Mouse (Mus musculus) midbrain, embryonic 14.5 days (tissue): ENCODE results near the gene Fhad1. TPM values are rescaled to one million over a fixed set of nuclear protein-coding genes. Genes with fewer than 3 reads are reported as not detected.

Source experiments
- ATAC-seq: fragments of 200-750 bp; cut with Nextera tagmentation; 2 replicates; pipeline ENCODE4 v1.8.0; 2017; ENCODE audit warnings: moderate number of reproducible peaks, moderate library complexity; ENCODE audit not compliant: low FRiP score, low TSS enrichment
- DNase-seq: peaks from one replicate; pipeline ENCODE4 v3.0.0-alpha.2; 2015
- H3K27ac ChIP-seq: fragments of 300-500 bp; sonication (generic); replicated peaks from 2 replicates; pipeline ENCODE4 v1.5.1; 2014; ENCODE audit warnings: mild to moderate bottlenecking, low read depth, low read length, moderate library complexity
- H3K27me3 ChIP-seq: fragments of 300-500 bp; sonication (generic); 2 replicates; pipeline ENCODE4 v1.6.1; 2014; ENCODE audit warnings: low read length, control low read depth, mixed read lengths; ENCODE audit not compliant: control insufficient read depth, insufficient read depth
- H3K36me3 ChIP-seq: fragments of 300-500 bp; sonication (generic); 2 replicates; pipeline ENCODE4 v1.6.1; 2014; ENCODE audit warnings: low read length, control low read depth; ENCODE audit not compliant: control insufficient read depth, insufficient read depth
- H3K4me1 ChIP-seq: fragments of 300-500 bp; sonication (generic); 2 replicates; pipeline ENCODE4 v1.6.1; 2014; ENCODE audit warnings: mild to moderate bottlenecking, antibody characterized with exemption, low read length, control low read depth; ENCODE audit not compliant: control insufficient read depth, insufficient read depth
- H3K4me2 ChIP-seq: fragments of 300-500 bp; sonication (generic); 2 replicates; pipeline ENCODE4 v1.6.1; 2014; ENCODE audit warnings: mild to moderate bottlenecking, low read length, moderate library complexity
- H3K4me3 ChIP-seq: fragments of 300-500 bp; sonication (generic); replicated peaks from 2 replicates; pipeline ENCODE4 v1.5.1; 2014; ENCODE audit warnings: low read depth, low read length
- H3K9ac ChIP-seq: fragments of 300-500 bp; sonication (generic); replicated peaks from 2 replicates; pipeline ENCODE4 v1.6.1; 2014; ENCODE audit warnings: mild to moderate bottlenecking, low read length, moderate library complexity
- H3K9me3 ChIP-seq: fragments of 300-500 bp; sonication (generic); 2 replicates; pipeline ENCODE4 v1.6.1; 2016; ENCODE audit warnings: low read length, control low read depth, mixed read lengths; ENCODE audit not compliant: control insufficient read depth
- WGBS: fragments of 180-500 bp; shearing (Covaris S2); extraction: QIAGEN DNeasy Blood & Tissue Kit; methylation state at CpG from one replicate; pipeline ENCODE4 v1.1.7; 2014; 5-methylcytosine and 5-hydroxymethylcytosine counted together
- polyA plus RNA-seq: library from polyadenylated mRNA; unstranded; fragments of >200 nt; fragmentation: Nextera tagmentation; extraction: Ambion mirVana; gene quantifications from 2 replicates; pipeline ENCODE4 v1.2.1, GENCODE M21; 2014

Fhad1 gene
- polyA plus RNA-seq, 1 experiment from 2014 or later: 2.4 TPM

DNA sequence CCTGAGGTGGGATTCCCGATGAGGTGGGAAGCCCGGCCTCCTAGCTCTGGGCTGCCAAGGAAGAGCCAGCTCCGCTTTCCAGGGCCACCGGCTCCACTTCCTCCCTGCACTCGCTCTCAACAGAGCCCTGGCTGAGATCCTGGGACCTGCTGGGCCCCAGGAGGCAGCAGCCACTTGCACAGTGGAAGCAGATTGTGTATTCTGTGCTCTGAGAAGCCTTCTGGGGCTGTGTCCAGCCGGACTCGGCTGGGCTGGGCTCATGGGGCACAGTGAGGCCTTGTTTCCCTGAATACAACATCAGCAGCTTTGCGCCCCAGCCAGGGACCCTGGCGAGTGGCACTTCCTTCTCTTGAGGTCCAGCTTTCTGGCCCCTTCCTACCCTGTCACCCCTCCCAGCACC is 143.0 kb downstream of the Fhad1 start:
- DNase-seq (peak; percentile 51), ATAC-seq (no peak)
- Histone ChIP-seq H3K27me3 (no peaks in the 10 kb centered on the region), H3K9me3 (no peaks in the 10 kb centered on the region), H3K27ac (peak overlapping the region; percentile 60), H3K4me1 (peaks cover 61% of the 10 kb centered on the region), H3K4me2 (peak overlapping the region; percentile 92), H3K4me3 (peak overlapping the region; percentile 72), H3K36me3 (0 out of 2 replicates have a peak, but pooled peaks cover 4% of the 10 kb centered on the region), H3K9ac (peak overlapping the region; percentile 37)
- 60% methylated on average over 9 of the region's 9 CpGs for WGBS

DNA sequence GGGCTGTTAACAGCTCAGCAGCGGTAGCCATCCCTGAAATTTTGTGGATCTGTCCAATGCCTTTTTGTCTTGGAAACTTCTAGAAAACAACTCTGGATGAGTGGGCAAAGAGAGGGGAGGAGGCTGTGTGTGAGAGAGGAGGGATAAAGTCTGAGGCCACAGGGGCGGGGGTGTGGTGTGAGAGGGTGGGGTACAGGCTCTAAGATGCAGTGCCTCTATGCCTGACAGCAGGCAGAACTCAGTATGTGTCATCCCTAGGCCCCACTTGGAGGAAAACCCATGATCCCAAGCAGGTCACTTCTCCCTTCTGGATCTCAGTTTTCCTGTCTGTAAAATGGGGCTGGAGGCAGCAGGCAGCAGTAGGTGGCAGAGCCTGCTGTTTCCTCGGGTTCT is 143.6 kb downstream of the Fhad1 start:
- ATAC-seq: no peak
- Histone ChIP-seq H3K9me3 (no peaks in the 10 kb centered on the region), H3K36me3 (0 out of 2 replicates have a peak, but pooled peaks cover 4% of the 10 kb centered on the region), H3K27ac (peak overlapping the region; percentile 60), H3K27me3 (no peaks in the 10 kb centered on the region), H3K9ac (no peak overlapping the region), H3K4me2 (peak overlapping the region; percentile 92), H3K4me3 (no peak overlapping the region), H3K4me1 (peaks cover 61% of the 10 kb centered on the region)
- DNase-seq: no peak
- 89% methylated on average over 3 of the region's 3 CpGs for WGBS

DNA sequence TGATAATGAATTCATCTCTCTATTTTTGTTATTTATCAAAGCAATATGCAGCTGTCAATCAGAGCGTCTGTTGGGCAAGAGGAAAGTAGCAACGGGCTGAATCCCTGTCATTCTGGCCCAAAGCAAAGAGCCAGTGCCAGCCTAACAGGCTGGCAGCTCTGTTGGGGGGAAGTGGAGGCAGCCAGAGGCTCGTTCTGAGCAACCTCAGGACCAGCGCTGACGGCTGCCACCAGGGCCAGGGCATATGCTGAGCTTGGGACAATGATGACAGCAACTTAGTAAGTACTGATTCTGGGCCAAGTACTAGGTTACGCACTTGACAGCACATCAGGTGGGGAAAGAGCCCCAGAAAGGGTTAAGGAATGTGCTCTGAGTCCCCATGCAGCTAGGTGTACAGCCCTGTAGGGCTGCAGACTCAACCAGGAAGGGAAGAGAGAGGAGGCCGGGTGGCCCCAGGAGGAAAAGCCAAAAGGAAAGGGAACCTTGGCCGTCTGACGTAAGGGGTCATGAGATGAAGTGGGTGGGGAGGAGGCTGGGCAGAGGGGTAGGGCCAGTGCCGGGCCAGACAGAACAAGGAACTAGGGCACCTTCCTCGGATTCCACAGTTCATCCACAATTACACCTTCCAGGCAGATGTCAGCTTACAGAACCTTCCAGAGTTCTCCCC is 144.1 kb downstream of the Fhad1 start:
- Histone ChIP-seq H3K9me3 (no peaks in the 10 kb centered on the region), H3K4me1 (peaks cover 60% of the 10 kb centered on the region), H3K27ac (no peak overlapping the region), H3K4me3 (no peak overlapping the region), H3K9ac (peak overlapping the region; percentile 20; the same call in 1 of the 2 replicates), H3K4me2 (peak overlapping the region; percentile 92; the same call in 1 of the 2 replicates), H3K36me3 (0 out of 2 replicates have a peak, but pooled peaks cover 4% of the 10 kb centered on the region), H3K27me3 (no peaks in the 10 kb centered on the region)
- ATAC-seq: no peak
- 62% methylated on average over 11 of the region's 11 CpGs for WGBS
- DNase-seq: no peak

DNA sequence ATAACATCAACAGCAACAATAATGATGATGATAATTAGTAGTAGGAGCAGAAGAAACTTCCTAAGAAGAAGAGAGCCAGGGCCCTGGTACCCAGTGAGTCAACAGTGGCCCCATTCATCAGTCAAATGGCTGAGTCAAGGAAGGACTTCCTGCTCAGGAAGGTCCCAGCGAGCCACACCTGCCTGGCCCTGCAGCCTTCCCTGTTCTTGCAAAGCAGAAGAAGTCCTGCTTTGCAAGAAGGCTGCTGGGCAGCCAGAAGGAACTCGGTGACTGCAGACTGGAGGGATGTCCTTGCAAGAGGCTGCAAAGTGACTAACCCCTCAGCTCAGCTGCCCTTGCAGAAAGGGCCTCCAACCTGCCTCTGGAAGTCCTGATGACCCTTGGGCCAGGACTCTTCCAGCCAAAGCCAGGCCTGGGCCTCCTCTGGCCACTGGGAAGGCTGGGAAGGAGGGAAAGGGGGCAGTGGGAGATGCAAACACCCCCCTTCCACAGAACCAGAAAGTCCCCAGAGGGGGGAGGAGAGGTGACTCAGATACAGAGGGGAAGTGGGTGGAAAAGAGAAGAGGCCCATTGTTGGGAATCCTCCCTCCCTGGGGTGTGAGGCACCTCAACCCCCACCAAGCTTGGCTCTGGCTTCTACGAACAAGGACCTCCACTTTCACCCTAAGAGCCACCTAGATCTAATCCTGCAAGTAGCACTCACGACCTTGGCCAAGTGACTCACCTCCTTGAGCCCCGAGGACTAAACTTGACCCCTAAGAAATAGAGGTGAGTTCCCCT is 145.3 kb downstream of the Fhad1 start:
- no peak overlapping the region for H3K27ac ChIP-seq
- peaks cover 53% of the 10 kb centered on the region for H3K4me1 ChIP-seq
- ATAC-seq: no peak
- H3K9ac ChIP-seq: no peak overlapping the region
- WGBS: 82% methylated on average over 5 of the region's 5 CpGs
- 0 out of 2 replicates have a peak, but pooled peaks cover 4% of the 10 kb centered on the region for H3K36me3 ChIP-seq
- no peak for DNase-seq
- H3K4me3 ChIP-seq: no peak overlapping the region
- no peaks in the 10 kb centered on the region for H3K27me3 ChIP-seq
- no peak overlapping the region for H3K4me2 ChIP-seq
- H3K9me3 ChIP-seq: no peaks in the 10 kb centered on the region

DNA sequence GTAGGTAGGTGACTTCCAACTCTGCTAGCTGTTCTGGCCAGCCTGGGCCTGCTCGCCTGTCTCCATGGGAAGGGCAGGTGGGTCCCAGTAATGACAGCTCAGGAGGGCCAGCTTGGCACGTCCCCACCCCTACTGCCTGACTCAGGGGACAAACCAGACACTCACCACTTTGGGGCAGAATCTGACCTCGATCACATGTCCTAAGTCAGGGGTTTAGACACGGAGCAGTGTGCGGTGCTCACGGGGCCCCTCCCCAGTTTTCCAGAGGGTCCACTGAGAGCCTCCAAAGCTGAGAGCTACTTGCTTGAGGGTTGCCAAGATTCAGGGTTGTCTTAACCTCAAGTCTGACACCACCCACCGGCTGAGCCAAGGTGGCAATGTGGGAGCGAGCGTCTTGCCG is 146.8 kb downstream of the Fhad1 start:
- Histone ChIP-seq H3K4me1 (peaks cover 43% of the 10 kb centered on the region), H3K27me3 (no peaks in the 10 kb centered on the region), H3K4me3 (no peak overlapping the region), H3K27ac (peak overlapping the region; percentile 77), H3K9ac (no peak overlapping the region), H3K9me3 (no peaks in the 10 kb centered on the region), H3K36me3 (0 out of 2 replicates have a peak, but pooled peaks cover 4% of the 10 kb centered on the region), H3K4me2 (no peak overlapping the region)
- ATAC-seq (no peak), DNase-seq (no peak)
- WGBS: 80% methylated on average over 10 of the region's 10 CpGs

DNA sequence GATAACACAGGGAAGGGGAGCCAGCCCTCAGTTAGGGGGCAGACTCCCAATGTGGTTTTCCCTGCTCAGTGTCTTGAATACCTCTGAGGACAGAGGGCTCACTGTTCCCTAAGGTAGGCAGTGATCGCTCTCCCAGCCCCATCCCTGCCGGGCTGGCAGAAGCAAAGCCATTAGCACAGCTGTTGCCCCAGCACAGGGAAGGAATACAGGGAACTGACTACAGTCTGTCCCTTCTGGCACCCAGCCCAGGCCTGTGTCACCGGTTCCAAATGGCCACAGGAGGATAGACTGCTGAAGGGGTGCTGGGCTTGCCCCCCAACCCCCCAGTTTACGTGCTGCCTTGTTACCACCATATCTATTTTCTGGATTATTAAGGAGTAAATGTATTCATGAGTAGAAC is 147.4 kb downstream of the Fhad1 start:
- H3K27ac ChIP-seq: peak overlapping the region; percentile 77
- peak; percentile 82 for DNase-seq
- WGBS: 19% methylated on average over 4 of the region's 4 CpGs
- H3K9ac ChIP-seq: no peak overlapping the region
- no peak overlapping the region for H3K4me3 ChIP-seq
- peaks cover 38% of the 10 kb centered on the region for H3K4me1 ChIP-seq
- no peaks in the 10 kb centered on the region for H3K9me3 ChIP-seq
- H3K27me3 ChIP-seq: no peaks in the 10 kb centered on the region
- H3K36me3 ChIP-seq: 0 out of 2 replicates have a peak, but pooled peaks cover 4% of the 10 kb centered on the region
- ATAC-seq: peak; percentile 55; the same call in 1 of the 2 replicates
- peak overlapping the region; percentile 20 for H3K4me2 ChIP-seq

DNA sequence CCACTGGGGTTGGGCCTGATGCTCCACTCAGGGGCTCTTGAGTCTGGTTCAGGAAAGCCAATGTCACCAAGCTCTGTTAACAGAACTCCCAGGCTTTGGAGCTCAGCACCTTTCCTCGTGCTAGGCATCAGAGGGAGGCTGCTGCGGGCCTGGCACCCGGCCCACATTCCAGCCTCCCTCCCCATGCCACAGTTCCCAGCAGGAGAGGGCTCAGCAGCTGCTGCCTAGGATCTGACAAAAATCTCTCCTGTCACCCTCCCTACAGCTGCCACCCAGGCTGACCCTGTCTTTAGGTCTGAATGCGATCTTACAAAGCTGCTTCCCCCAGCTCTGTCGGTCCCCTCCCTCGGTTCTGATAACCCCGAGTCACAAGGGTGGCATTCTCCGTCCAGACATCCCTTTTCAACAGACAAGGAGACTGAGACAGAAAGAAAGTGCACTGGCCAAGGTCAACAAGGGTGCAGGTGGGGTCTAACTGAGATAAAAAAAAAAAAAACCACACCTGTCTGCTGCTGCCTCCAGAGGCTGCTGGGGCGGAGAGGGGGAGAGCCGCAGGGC is 147.9 kb downstream of the Fhad1 start:
- H3K4me1 ChIP-seq: peaks cover 33% of the 10 kb centered on the region
- H3K9me3 ChIP-seq: no peaks in the 10 kb centered on the region
- no peaks in the 10 kb centered on the region for H3K27me3 ChIP-seq
- DNase-seq (peak; percentile 70), ATAC-seq (peak; percentile 44)
- no peak overlapping the region for H3K9ac ChIP-seq
- peak overlapping the region; percentile 20 for H3K4me2 ChIP-seq
- H3K27ac ChIP-seq: peak overlapping the region; percentile 77
- no peak overlapping the region for H3K4me3 ChIP-seq
- 0 out of 2 replicates have a peak, but pooled peaks cover 4% of the 10 kb centered on the region for H3K36me3 ChIP-seq
- WGBS: 16% methylated on average over 10 of the region's 10 CpGs

DNA sequence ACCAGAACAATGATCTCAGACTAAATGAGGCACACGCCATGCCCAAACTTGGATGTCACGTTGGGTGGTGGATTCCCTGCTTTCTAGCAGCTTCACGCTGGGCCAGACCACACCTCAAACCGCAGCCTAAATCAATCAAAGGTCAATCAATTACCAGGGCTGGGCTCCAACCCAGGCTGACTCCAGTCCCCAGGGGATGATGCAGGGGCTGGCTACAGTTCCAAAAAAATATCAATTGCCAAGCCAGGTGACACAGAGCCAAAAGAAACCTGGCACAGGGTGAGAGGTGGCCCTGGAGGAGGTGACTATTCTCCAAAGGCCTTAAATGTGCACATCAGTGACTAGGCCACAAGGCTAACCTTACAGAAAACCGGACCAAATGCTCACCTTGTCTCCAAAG is 149.3 kb downstream of the Fhad1 start:
- Histone ChIP-seq H3K4me1 (peaks cover 19% of the 10 kb centered on the region), H3K4me2 (no peak overlapping the region), H3K36me3 (peaks cover 10% of the 10 kb centered on the region), H3K27ac (no peak overlapping the region), H3K9ac (no peak overlapping the region), H3K4me3 (no peak overlapping the region), H3K27me3 (no peaks in the 10 kb centered on the region), H3K9me3 (no peaks in the 10 kb centered on the region)
- DNase-seq: no peak
- ATAC-seq: no peak
- WGBS: 94% methylated on average over 5 of the region's 5 CpGs
